Mouse (Mus musculus) embryonic facial prominence, embryonic 14.5 days (tissue): ENCODE measurements around the gene Fuca2. TPM values are rescaled to one million over a fixed set of nuclear protein-coding genes. Genes with fewer than 3 reads are reported as not detected.

Experiments used
- polyA plus RNA-seq: library from polyadenylated mRNA; unstranded; fragments of >200 nt; fragmentation: Nextera tagmentation; extraction: Ambion mirVana; gene quantifications from 2 replicates; pipeline ENCODE4 v1.2.1, GENCODE M21; 2014

The Fuca2 gene
- polyA plus RNA-seq, 1 experiment from 2014 or later: 63.4 TPM

Other genes with a start within 250 kb of the Fuca2 start
- gene Phactr2, start 25.1 kb upstream of the Fuca2 start, polyA plus RNA-seq: 37.8 and 39.9 TPM in 2 replicates
- gene Adat2, start 53.4 kb downstream of the Fuca2 start, polyA plus RNA-seq: 4.1 and 4.9 TPM in 2 replicates
- gene Pex3, start 53.6 kb downstream of the Fuca2 start, polyA plus RNA-seq: 31.3 and 38.2 TPM in 2 replicates